Mouse (Mus musculus) myocyte (in vitro differentiated cells): ENCODE results near the gene Dlg1. TPM values are rescaled to one million over a fixed set of nuclear protein-coding genes. Genes with fewer than 3 reads are reported as not detected.

Experiments used
- H3K27me3 ChIP-seq: one replicate; pipeline ENCODE4 v1.6.1; 2011; ENCODE audit not compliant: control insufficient read depth, insufficient read depth, insufficient read length
- H3K36me3 ChIP-seq: one replicate; pipeline ENCODE4 v1.6.1; 2011; ENCODE audit not compliant: control insufficient read depth, insufficient read depth
- H3K4me2 ChIP-seq: one replicate; pipeline ENCODE4 v1.6.1; 2011; ENCODE audit warnings: low read depth, control low read depth
- H3K4me3 ChIP-seq: one replicate; pipeline ENCODE4 v1.5.1; 2011; ENCODE audit warnings: mild to moderate bottlenecking, control low read depth, moderate library complexity
- H3K79me2 ChIP-seq: one replicate; pipeline ENCODE4 v1.6.1; 2011; ENCODE audit not compliant: control insufficient read depth, insufficient read depth
- H3ac ChIP-seq: one replicate; pipeline ENCODE4 v1.6.1; 2011; ENCODE audit not compliant: control insufficient read depth, insufficient read length
- CEBPB ChIP-seq: IDR thresholded peaks from 2 replicates; pipeline ENCODE4 v1.6.1; 2011; ENCODE audit warnings: mild to moderate bottlenecking, moderate library complexity; ENCODE audit not compliant: poor library complexity, insufficient read depth, severe bottlenecking
- E2F4 ChIP-seq: IDR thresholded peaks from one replicate; pipeline ENCODE4 v1.6.1; 2011; ENCODE audit warnings: mild to moderate bottlenecking, control low read depth, moderate library complexity; ENCODE audit not compliant: insufficient read depth
- MAX ChIP-seq: IDR thresholded peaks from one replicate; pipeline ENCODE4 v1.6.1; 2011; ENCODE audit warnings: low read depth, mild to moderate bottlenecking, control low read depth
- MYOD1 ChIP-seq, 3 experiments: IDR thresholded peaks; one replicate each; pipeline ENCODE4 v1.6.1; 2011; ENCODE audit warnings: control low read depth in 2 of 3, low read depth in 2 of 3, mild to moderate bottlenecking in 2 of 3, moderate library complexity in 1 of 3; ENCODE audit not compliant: insufficient read length in 2 of 3, control insufficient read depth in 1 of 3
- MYOG ChIP-seq, 3 experiments: IDR thresholded peaks; one replicate each; pipeline ENCODE4 v1.6.1; 2011; ENCODE audit warnings: control low read depth in 2 of 3, low read depth in 2 of 3, mild to moderate bottlenecking in 2 of 3; ENCODE audit not compliant: insufficient read length in 2 of 3, control insufficient read depth in 1 of 3, insufficient read depth in 1 of 3
- POLR2A ChIP-seq: IDR thresholded peaks from one replicate; pipeline ENCODE4 v1.6.1; 2011; ENCODE audit warnings: low read depth, mild to moderate bottlenecking, control low read depth, moderate library complexity; ENCODE audit not compliant: insufficient read length
- POLR2AphosphoS2 ChIP-seq: IDR thresholded peaks from one replicate; pipeline ENCODE4 v1.6.1; 2011; ENCODE audit warnings: low read depth, control low read depth; ENCODE audit not compliant: insufficient read length
- REST ChIP-seq: IDR thresholded peaks from one replicate; pipeline ENCODE4 v1.6.1; 2011; ENCODE audit warnings: mild to moderate bottlenecking, control low read depth, moderate library complexity; ENCODE audit not compliant: insufficient read depth, insufficient read length
- SRF ChIP-seq: IDR thresholded peaks from one replicate; pipeline ENCODE4 v1.6.1; 2011; ENCODE audit warnings: low read depth; ENCODE audit not compliant: control insufficient read depth, insufficient read length
- TCF12 ChIP-seq: IDR thresholded peaks from one replicate; pipeline ENCODE4 v1.6.1; 2011; ENCODE audit warnings: mild to moderate bottlenecking, control low read depth; ENCODE audit not compliant: poor library complexity, insufficient read depth, severe bottlenecking
- TCF3 ChIP-seq: IDR thresholded peaks from one replicate; pipeline ENCODE4 v1.6.1; 2011; ENCODE audit warnings: low read depth, control low read depth; ENCODE audit not compliant: insufficient read length
- USF1 ChIP-seq: IDR thresholded peaks from one replicate; pipeline ENCODE4 v1.6.1; 2011; ENCODE audit warnings: low read depth, mild to moderate bottlenecking, control low read depth, moderate library complexity
- polyA plus RNA-seq: library from polyadenylated mRNA; unstranded; fragments of >200 nt; fragmentation: generic; extraction: Trizol; gene quantifications from one replicate; pipeline ENCODE4 v1.2.1, GENCODE M21; 2012; ENCODE audit warnings: missing spikeins

Dlg1 gene
- polyA plus RNA-seq, 1 experiment = 23.2 TPM

GRCm38 (mm10) chr16:31876386-31876785 is 213.1 kb downstream of the Dlg1 start:
- TF ChIP-seq MYOG (IDR thresholded peaks at IDR 0.05; ENCODE audit: control insufficient read depth in 1 of 3, insufficient read depth in 1 of 3, insufficient read length in 2 of 3, low read depth in 2 of 3) (no peak), E2F4 (no peak), USF1 (no peak), MAX (no peak), CEBPB (no peak), TCF12 (no peak), POLR2AphosphoS2 (no peak), SRF (no peak), POLR2A (no peak), TCF3 (no peak)
- no peak overlapping the region for H3K4me2 ChIP-seq

GRCm38 (mm10) chr16:31878052-31878451 is 214.8 kb downstream of the Dlg1 start:
- Histone ChIP-seq H3K79me2 (no peaks in the 10 kb centered on the region), H3K4me3 (no peak overlapping the region), H3ac (no peak overlapping the region)

More at GRCm38 (mm10) chr16:31876386-31876785, 213.1 kb downstream of the Dlg1 start:
- no peaks in the 10 kb centered on the region for H3K79me2 ChIP-seq
- H3K27me3 ChIP-seq = no peaks in the 10 kb centered on the region
- no peak overlapping the region for H3ac ChIP-seq
- no peak overlapping the region for H3K4me3 ChIP-seq
- H3K36me3 ChIP-seq = peaks cover 10% of the 10 kb centered on the region

GRCm38 (mm10) chr16:31878573-31879257 is 215.5 kb downstream of the Dlg1 start, which contains the start of gene Meltf:
TSS of gene Meltf (plus strand) at chr16:31878810.
- TF ChIP-seq CEBPB (no peak), USF1 (no peak), TCF12 (no peak), REST (no peak)
- H3K27me3 ChIP-seq = no peaks in the 10 kb centered on the region
- H3K36me3 ChIP-seq = peaks cover 3% of the 10 kb centered on the region
- no peak within 1 kb of the TSS for H3ac ChIP-seq
- H3K4me3 ChIP-seq = no peak within 1 kb of the TSS
- no peaks in the 10 kb centered on the region for H3K79me2 ChIP-seq
- H3K4me2 ChIP-seq = no peak within 1 kb of the TSS

More at GRCm38 (mm10) chr16:31878052-31878451, 214.8 kb downstream of the Dlg1 start:
- H3K4me2 ChIP-seq = no peak overlapping the region
- TF ChIP-seq REST = no peak
- no peak for TF ChIP-seq TCF3
- TF ChIP-seq TCF12 = no peak
- no peak for TF ChIP-seq POLR2A
- TF ChIP-seq E2F4 = no peak
- no peak for TF ChIP-seq MYOG (IDR thresholded peaks at IDR 0.05; ENCODE audit: control insufficient read depth in 1 of 3, insufficient read depth in 1 of 3, insufficient read length in 2 of 3, low read depth in 2 of 3)
- TF ChIP-seq SRF = no peak
- no peak for TF ChIP-seq CEBPB
- TF ChIP-seq MAX = no peak
- TF ChIP-seq MYOD1 (IDR thresholded peaks at IDR 0.05; ENCODE audit: control insufficient read depth in 1 of 3, insufficient read length in 2 of 3, low read depth in 2 of 3) = no peak
- no peak for TF ChIP-seq POLR2AphosphoS2
- TF ChIP-seq USF1 = no peak
- no peaks in the 10 kb centered on the region for H3K27me3 ChIP-seq
- peaks cover 5% of the 10 kb centered on the region for H3K36me3 ChIP-seq

GRCm38 (mm10) chr16:31880146-31880840 is 217.1 kb downstream of the Dlg1 start:
- no peaks in the 10 kb centered on the region for H3K36me3 ChIP-seq
- TF ChIP-seq SRF (no peak), TCF3 (no peak), MYOG (IDR thresholded peaks at IDR 0.05; ENCODE audit: control insufficient read depth in 1 of 3, insufficient read depth in 1 of 3, insufficient read length in 2 of 3, low read depth in 2 of 3) (no peak), USF1 (no peak), CEBPB (no peak), POLR2AphosphoS2 (no peak), E2F4 (no peak), TCF12 (no peak), MAX (no peak), MYOD1 (IDR thresholded peaks at IDR 0.05; ENCODE audit: control insufficient read depth in 1 of 3, insufficient read length in 2 of 3, low read depth in 2 of 3) (no peak)
- no peak overlapping the region for H3K4me3 ChIP-seq
- peaks cover 7% of the 10 kb centered on the region for H3K27me3 ChIP-seq
- H3K4me2 ChIP-seq = no peak overlapping the region
- H3ac ChIP-seq = no peak overlapping the region
- H3K79me2 ChIP-seq = no peaks in the 10 kb centered on the region

GRCm38 (mm10) chr16:31882381-31882908 is 219.2 kb downstream of the Dlg1 start:
- Histone ChIP-seq H3K27me3 (peaks cover 24% of the 10 kb centered on the region), H3ac (no peak overlapping the region), H3K79me2 (no peaks in the 10 kb centered on the region), H3K36me3 (no peaks in the 10 kb centered on the region), H3K4me2 (no peak overlapping the region), H3K4me3 (no peak overlapping the region)
- TF ChIP-seq SRF (no peak), MYOD1 (IDR thresholded peaks at IDR 0.05; ENCODE audit: control insufficient read depth in 1 of 3, insufficient read length in 2 of 3, low read depth in 2 of 3) (no peak), POLR2A (no peak), TCF12 (no peak), E2F4 (no peak), CEBPB (no peak), POLR2AphosphoS2 (no peak), USF1 (no peak), MYOG (IDR thresholded peaks at IDR 0.05; ENCODE audit: control insufficient read depth in 1 of 3, insufficient read depth in 1 of 3, insufficient read length in 2 of 3, low read depth in 2 of 3) (no peak), TCF3 (no peak), MAX (no peak), REST (no peak)
